Mouse (Mus musculus) hindbrain, embryonic 10.5 days (tissue): ENCODE measurements at regions not wholly inside any gene's neighbourhood (a gene's known extent, or its start where the extent isn't known, plus 50 kb on each side); places are given as distances from the start of the nearest gene placed in this dataset.

Source experiments
- DNase-seq: peaks from one replicate; pipeline ENCODE4 v3.0.0-alpha.2; 2017; ENCODE audit warnings: low spot score
- H3K27ac ChIP-seq: fragments of 300-500 bp; sonication (generic); 2 replicates; pipeline ENCODE4 v1.5.1; 2016; ENCODE audit warnings: mild to moderate bottlenecking, moderate library complexity
- H3K27me3 ChIP-seq: fragments of 300-500 bp; sonication (generic); 2 replicates; pipeline ENCODE4 v1.6.1; 2016; ENCODE audit warnings: mild to moderate bottlenecking; ENCODE audit not compliant: poor library complexity, insufficient read depth, severe bottlenecking
- H3K36me3 ChIP-seq: fragments of 300-500 bp; sonication (generic); 2 replicates; pipeline ENCODE4 v1.6.1; 2016; ENCODE audit warnings: mild to moderate bottlenecking, moderate library complexity
- H3K4me1 ChIP-seq: fragments of 300-500 bp; sonication (generic); replicated peaks from 2 replicates; pipeline ENCODE4 v1.6.1; 2016; ENCODE audit warnings: mild to moderate bottlenecking
- H3K4me3 ChIP-seq: fragments of 300-500 bp; sonication (generic); 2 replicates; pipeline ENCODE4 v1.5.1; 2016; ENCODE audit warnings: mild to moderate bottlenecking, moderate library complexity
- H3K9me3 ChIP-seq: fragments of 300-500 bp; sonication (generic); 2 replicates; pipeline ENCODE4 v1.6.1; 2016; ENCODE audit warnings: mild to moderate bottlenecking, moderate library complexity
- WGBS: fragments of 180-500 bp; shearing (Covaris S2); methylation state at CpG from one replicate; pipeline ENCODE4 v1.1.7; 2016; 5-methylcytosine and 5-hydroxymethylcytosine counted together

DNA sequence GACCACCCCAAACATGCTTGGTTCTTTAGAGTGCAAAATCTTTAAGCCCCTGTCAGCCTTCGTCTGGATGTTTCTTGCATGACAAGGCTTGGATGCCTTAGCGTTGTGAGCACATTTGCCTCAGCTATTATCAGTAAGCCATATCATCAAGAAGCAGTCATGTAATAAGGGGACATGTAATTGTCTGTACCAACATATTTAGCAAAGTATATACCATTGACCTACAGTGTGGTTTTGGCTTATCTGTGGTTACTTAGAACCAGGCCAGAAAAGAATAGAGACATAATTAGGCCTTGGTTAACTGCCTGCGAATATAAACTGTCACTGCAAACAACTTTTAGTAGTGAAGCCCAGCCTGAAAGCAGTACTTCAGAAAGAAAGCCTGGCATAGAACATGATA, 57.0 kb upstream of the Slc4a7 start:
- no peak overlapping the region for H3K27ac ChIP-seq
- H3K4me1 ChIP-seq = peaks cover 1% of the 10 kb centered on the region; the same call in 1 of the 2 replicates
- no peak overlapping the region for H3K4me3 ChIP-seq
- H3K27me3 ChIP-seq = no peaks in the 10 kb centered on the region
- DNase-seq = no peak
- no peaks in the 10 kb centered on the region for H3K36me3 ChIP-seq
- WGBS = 73% methylated on average over 3 of the region's 3 CpGs
- no peaks in the 10 kb centered on the region for H3K9me3 ChIP-seq
